Comparison of ENCODE assay signal across 9 mouse cellular contexts in genomic region chr2:153015804-153016203, GRCm38 (mm10). TPM values are rescaled to one million over a fixed set of nuclear protein-coding genes. Genes with fewer than 3 reads are reported as not detected.
DNase-seq lines count a peak whose midpoint lies in the region; ATAC-seq lines count a peak whose summit lies in the region.
"Had no signal": no experiment of that assay in that cellular context is flagged by ENCODE, and none has a peak within 500 bp of the region (broad histone marks: within the 10 kb centered on the region; RNA-seq: fewer than 3 reads in every experiment).

No protein-coding gene starts in this region.

- no peak overlapping the region for H3K27ac ChIP-seq in forebrain, embryonic 10.5 days
- H3K27ac ChIP-seq in forebrain, embryonic 11.5 days (ENCODE audit: low read depth, low read length) = no peak overlapping the region
- H3K27ac ChIP-seq in lung, embryonic 15.5 days = no peak overlapping the region
- no peak overlapping the region for H3K27ac ChIP-seq in forebrain, embryonic 12.5 days
- peak overlapping the region; percentile 52; the same call in 1 of the 2 replicates for H3K27ac ChIP-seq in midbrain, embryonic 14.5 days (replicated peaks; ENCODE audit: low read depth, low read length)

- peaks cover 29% of the 10 kb centered on the region for H3K27me3 ChIP-seq in forebrain, embryonic 10.5 days (ENCODE audit: poor library complexity, severe bottlenecking)
- no peaks in the 10 kb centered on the region for H3K27me3 ChIP-seq in forebrain, embryonic 11.5 days (ENCODE audit: control insufficient read depth, insufficient read depth, low read length)
- H3K27me3 ChIP-seq in lung, embryonic 15.5 days = no peaks in the 10 kb centered on the region; the same call in 1 of the 2 replicates
- H3K27me3 ChIP-seq in forebrain, embryonic 12.5 days = peaks cover 12% of the 10 kb centered on the region
- H3K27me3 ChIP-seq in midbrain, embryonic 14.5 days (ENCODE audit: control insufficient read depth, insufficient read depth, low read length) = no peaks in the 10 kb centered on the region

- peak overlapping the region; percentile 86; the same call in 1 of the 2 replicates for H3K4me3 ChIP-seq in forebrain, embryonic 10.5 days
- no peak overlapping the region for H3K4me3 ChIP-seq in forebrain, embryonic 11.5 days (ENCODE audit: low read depth, low read length)
- H3K4me3 ChIP-seq in lung, embryonic 15.5 days = peak overlapping the region; percentile 71; the same call in 1 of the 2 replicates
- H3K4me3 ChIP-seq in forebrain, embryonic 12.5 days (replicated peaks) = no peak overlapping the region
- 0 out of 2 replicates have a peak overlapping the region, but pooled peaks have one; percentile 64 for H3K4me3 ChIP-seq in midbrain, embryonic 14.5 days (replicated peaks; ENCODE audit: low read depth, low read length)

- peaks cover 31% of the 10 kb centered on the region for H3K36me3 ChIP-seq in forebrain, embryonic 10.5 days (replicated peaks)
- peaks cover 2% of the 10 kb centered on the region; the same call in 1 of the 2 replicates for H3K36me3 ChIP-seq in forebrain, embryonic 11.5 days (ENCODE audit: control insufficient read depth, insufficient read depth, low read length)
- H3K36me3 ChIP-seq in lung, embryonic 15.5 days = peaks cover 14% of the 10 kb centered on the region
- peaks cover 16% of the 10 kb centered on the region for H3K36me3 ChIP-seq in forebrain, embryonic 12.5 days (replicated peaks)
- peaks cover 20% of the 10 kb centered on the region for H3K36me3 ChIP-seq in midbrain, embryonic 14.5 days (ENCODE audit: control insufficient read depth, insufficient read depth, low read length)

- H3K4me2 ChIP-seq in forebrain, embryonic 11.5 days (ENCODE audit: low read depth, low read length, severe bottlenecking) = no peak overlapping the region
- peak overlapping the region; percentile 41 for H3K4me2 ChIP-seq in lung, embryonic 15.5 days
- peak overlapping the region; percentile 98 for H3K4me2 ChIP-seq in forebrain, embryonic 12.5 days
- peak overlapping the region; percentile 47 for H3K4me2 ChIP-seq in midbrain, embryonic 14.5 days (ENCODE audit: low read length)

- DNase-seq in forebrain, embryonic 10.5 days (ENCODE audit: extremely low spot score, low spot score) = no peak
- no peak for DNase-seq in forebrain, embryonic 11.5 days (ENCODE audit: low spot score)
- DNase-seq in lung, postnatal 4 days = no peak
- DNase-seq in midbrain, embryonic 14.5 days = peak; percentile 33
- no peak for DNase-seq in adrenal gland, postnatal 25 days
- DNase-seq in spleen, postnatal 14 days (ENCODE audit: low spot score in 2 of 2) = no peak

- peaks cover 22% of the 10 kb centered on the region for H3K4me1 ChIP-seq in forebrain, embryonic 10.5 days
- H3K4me1 ChIP-seq in forebrain, embryonic 11.5 days (replicated peaks; ENCODE audit: control insufficient read depth, insufficient read depth, low read length) = peaks cover 8% of the 10 kb centered on the region
- H3K4me1 ChIP-seq in lung, embryonic 15.5 days = peaks cover 9% of the 10 kb centered on the region
- H3K4me1 ChIP-seq in forebrain, embryonic 12.5 days = peaks cover 10% of the 10 kb centered on the region
- H3K4me1 ChIP-seq in midbrain, embryonic 14.5 days (ENCODE audit: control insufficient read depth, insufficient read depth, low read length) = peaks cover 10% of the 10 kb centered on the region

- WGBS in forebrain, embryonic 10.5 days = 47% methylated on average over 8 of the region's 8 CpGs
- WGBS in forebrain, embryonic 11.5 days = 46% methylated on average over 7 of the region's 8 CpGs
- WGBS in lung, embryonic 15.5 days = 37% methylated on average over 8 of the region's 8 CpGs
- WGBS in forebrain, embryonic 12.5 days = 44% methylated on average over 8 of the region's 8 CpGs
- WGBS in midbrain, embryonic 14.5 days = 44% methylated on average over 8 of the region's 8 CpGs

- H3K9ac ChIP-seq in forebrain, embryonic 11.5 days (ENCODE audit: low read length) = no peak overlapping the region
- no peak overlapping the region for H3K9ac ChIP-seq in lung, embryonic 15.5 days
- H3K9ac ChIP-seq in forebrain, embryonic 12.5 days = no peak overlapping the region
- peak overlapping the region; percentile 34; the same call in 1 of the 2 replicates for H3K9ac ChIP-seq in midbrain, embryonic 14.5 days (replicated peaks; ENCODE audit: low read length)

- H3K9me3 ChIP-seq in forebrain, embryonic 10.5 days = no peaks in the 10 kb centered on the region
- no peaks in the 10 kb centered on the region for H3K9me3 ChIP-seq in forebrain, embryonic 11.5 days (ENCODE audit: control insufficient read depth, low read length)
- H3K9me3 ChIP-seq in lung, embryonic 15.5 days = no peaks in the 10 kb centered on the region
- no peaks in the 10 kb centered on the region for H3K9me3 ChIP-seq in forebrain, embryonic 12.5 days
- H3K9me3 ChIP-seq in midbrain, embryonic 14.5 days (ENCODE audit: control insufficient read depth, low read length) = no peaks in the 10 kb centered on the region

- no peak for ATAC-seq in forebrain, embryonic 11.5 days (replicated peaks; ENCODE audit: low FRiP score)
- no peak for ATAC-seq in lung, embryonic 15.5 days (ENCODE audit: borderline replicate concordance, extremely low read depth, low FRiP score, low TSS enrichment)
- no peak for ATAC-seq in forebrain, embryonic 12.5 days (ENCODE audit: low FRiP score)
- no peak for ATAC-seq in midbrain, embryonic 14.5 days (ENCODE audit: low FRiP score, low TSS enrichment)

RNA-seq across cellular contexts. Expression of gene Pdrg1, which starts 0.6 kb away (rescaled TPM):
- 88.5 and 90.8 TPM in 2 replicates for polyA plus RNA-seq in forebrain, embryonic 10.5 days (2016; fragmentation: Nextera tagmentation; extraction: Ambion mirVana)
- 64.9 and 77.5 TPM in 2 replicates for polyA plus RNA-seq in forebrain, embryonic 11.5 days (2014; fragmentation: Nextera tagmentation; extraction: Ambion mirVana)
- 106 and 117 TPM in 2 replicates for polyA plus RNA-seq in lung, embryonic 15.5 days (2015; fragmentation: Nextera tagmentation; extraction: Ambion mirVana)
- polyA plus RNA-seq in forebrain, embryonic 12.5 days (2016; fragmentation: Nextera tagmentation; extraction: Ambion mirVana) = 109 and 119 TPM in 2 replicates
- polyA plus RNA-seq in midbrain, embryonic 14.5 days (2014; fragmentation: Nextera tagmentation; extraction: Ambion mirVana) = 117 and 177 TPM in 2 replicates
- total RNA-seq in adrenal gland, postnatal 25 days (2021) = 163 and 187 TPM in 2 replicates

RNA-seq across cellular contexts. Expression of gene Xkr7, which starts 15.8 kb away (rescaled TPM):
- polyA plus RNA-seq in forebrain, embryonic 10.5 days (2016; fragmentation: Nextera tagmentation; extraction: Ambion mirVana) = 0.14 and 0.20 TPM in 2 replicates
- polyA plus RNA-seq in forebrain, embryonic 11.5 days (2014; fragmentation: Nextera tagmentation; extraction: Ambion mirVana) = 0.09 and 0.24 TPM in 2 replicates
- polyA plus RNA-seq in lung, embryonic 15.5 days (2015; fragmentation: Nextera tagmentation; extraction: Ambion mirVana) = not detected in 2 replicates
- 0.95 and 1.2 TPM in 2 replicates for polyA plus RNA-seq in forebrain, embryonic 12.5 days (2016; fragmentation: Nextera tagmentation; extraction: Ambion mirVana)
- 1.0 and 2.1 TPM in 2 replicates for polyA plus RNA-seq in midbrain, embryonic 14.5 days (2014; fragmentation: Nextera tagmentation; extraction: Ambion mirVana)
- total RNA-seq in adrenal gland, postnatal 25 days (2021) = 0.57 and 1.4 TPM in 2 replicates
- total RNA-seq: granulocyte monocyte progenitor cell, adult 5-6 weeks had no signal

RNA-seq across cellular contexts. Expression of gene Ccm2l, which starts 50.0 kb away (rescaled TPM):
- 0.83 and 0.84 TPM in 2 replicates for polyA plus RNA-seq in forebrain, embryonic 10.5 days (2016; fragmentation: Nextera tagmentation; extraction: Ambion mirVana)
- polyA plus RNA-seq in forebrain, embryonic 11.5 days (2014; fragmentation: Nextera tagmentation; extraction: Ambion mirVana) = 0.99 and 1.3 TPM in 2 replicates
- 5.3 TPM in 2 replicates for polyA plus RNA-seq in lung, embryonic 15.5 days (2015; fragmentation: Nextera tagmentation; extraction: Ambion mirVana)
- polyA plus RNA-seq in forebrain, embryonic 12.5 days (2016; fragmentation: Nextera tagmentation; extraction: Ambion mirVana) = 1.4 and 1.7 TPM in 2 replicates
- polyA plus RNA-seq in midbrain, embryonic 14.5 days (2014; fragmentation: Nextera tagmentation; extraction: Ambion mirVana) = 1.5 and 2.0 TPM in 2 replicates
- total RNA-seq in adrenal gland, postnatal 25 days (2021) = 13.6 and 16.0 TPM in 2 replicates

RNA-seq across cellular contexts. Expression of gene Ttll9, which starts 53.5 kb away (rescaled TPM):
- 1.3 and 1.6 TPM in 2 replicates for polyA plus RNA-seq in forebrain, embryonic 10.5 days (2016; fragmentation: Nextera tagmentation; extraction: Ambion mirVana)
- 1.5 and 1.6 TPM in 2 replicates for polyA plus RNA-seq in forebrain, embryonic 11.5 days (2014; fragmentation: Nextera tagmentation; extraction: Ambion mirVana)
- 0.67 and 1.1 TPM in 2 replicates for polyA plus RNA-seq in lung, embryonic 15.5 days (2015; fragmentation: Nextera tagmentation; extraction: Ambion mirVana)
- polyA plus RNA-seq in forebrain, embryonic 12.5 days (2016; fragmentation: Nextera tagmentation; extraction: Ambion mirVana) = 1.2 TPM in 2 replicates
- polyA plus RNA-seq in midbrain, embryonic 14.5 days (2014; fragmentation: Nextera tagmentation; extraction: Ambion mirVana) = 5.3 and 7.1 TPM in 2 replicates
- total RNA-seq in adrenal gland, postnatal 25 days (2021) = not detected in 2 replicates

Comparison
In these comparisons a context has a peak if more than half of its experiments do, and no peak if none do; other contexts are left out.
1. H3K4me3 ChIP-seq: peak in forebrain, embryonic 10.5 days (single experiment), lung, embryonic 15.5 days (single experiment) and midbrain, embryonic 14.5 days (single experiment); none in forebrain, embryonic 11.5 days (single experiment) and forebrain, embryonic 12.5 days (single experiment).